Mouse (Mus musculus) megakaryocyte, embryonic 14.5 days (primary cell): ENCODE data around the gene Hic1.

ENCODE experiments used
- FLI1 ChIP-seq: IDR thresholded peaks from 2 replicates; pipeline ENCODE4 v1.6.1; 2012; ENCODE audit warnings: low read length, inconsistent platforms, mixed read lengths
- GATA1 ChIP-seq: IDR thresholded peaks from 3 replicates; pipeline ENCODE4 v1.6.1; 2012; ENCODE audit warnings: mixed read lengths, low read length, inconsistent platforms, borderline replicate concordance

GRCm38 (mm10) chr11:75173095-75173798 is 3.9 kb upstream of the Hic1 start:
- TF ChIP-seq GATA1, result no peak
- TF ChIP-seq FLI1, result no peak
